Mouse (Mus musculus) midbrain, embryonic 11.5 days (tissue): ENCODE results near the gene Tbx19. TPM values are rescaled to one million over a fixed set of nuclear protein-coding genes. Genes with fewer than 3 reads are reported as not detected.

Source experiments
- ATAC-seq: fragments of 200-750 bp; cut with Nextera tagmentation; 2 replicates; pipeline ENCODE4 v1.8.0; 2017; ENCODE audit warnings: moderate TSS enrichment, moderate library complexity; ENCODE audit not compliant: low FRiP score
- DNase-seq: peaks from one replicate; pipeline ENCODE4 v3.0.0; 2015; ENCODE audit warnings: low spot score; ENCODE audit errors: missing footprints
- H3K27ac ChIP-seq: fragments of 300-500 bp; sonication (generic); 2 replicates; pipeline ENCODE4 v1.5.1; 2014; ENCODE audit warnings: low read depth, low read length
- H3K27me3 ChIP-seq: fragments of 300-500 bp; sonication (generic); 2 replicates; pipeline ENCODE4 v1.6.1; 2014; ENCODE audit warnings: mild to moderate bottlenecking, low read length, moderate library complexity, mixed read lengths; ENCODE audit not compliant: control insufficient read depth, insufficient read depth
- H3K36me3 ChIP-seq: fragments of 300-500 bp; sonication (generic); 2 replicates; pipeline ENCODE4 v1.6.1; 2014; ENCODE audit warnings: mild to moderate bottlenecking, low read length, moderate library complexity, mixed read lengths; ENCODE audit not compliant: control insufficient read depth, insufficient read depth
- H3K4me1 ChIP-seq: fragments of 300-500 bp; sonication (generic); 2 replicates; pipeline ENCODE4 v1.6.1; 2014; ENCODE audit warnings: low read length; ENCODE audit not compliant: control insufficient read depth, insufficient read depth
- H3K4me2 ChIP-seq: fragments of 300-500 bp; sonication (generic); 2 replicates; pipeline ENCODE4 v1.6.1; 2014; ENCODE audit warnings: mild to moderate bottlenecking, moderate library complexity
- H3K4me3 ChIP-seq: fragments of 300-500 bp; sonication (generic); 2 replicates; pipeline ENCODE4 v1.5.1; 2014; ENCODE audit warnings: low read depth, low read length
- H3K9ac ChIP-seq: fragments of 300-500 bp; sonication (generic); 2 replicates; pipeline ENCODE4 v1.6.1; 2014; ENCODE audit warnings: low read length
- H3K9me3 ChIP-seq: fragments of 300-500 bp; sonication (generic); 2 replicates; pipeline ENCODE4 v1.6.1; 2016; ENCODE audit warnings: low read length; ENCODE audit not compliant: control insufficient read depth
- WGBS: fragments of 180-500 bp; shearing (Covaris S2); extraction: QIAGEN DNeasy Blood & Tissue Kit; methylation state at CpG from one replicate; pipeline ENCODE4 v1.1.7; 2014; 5-methylcytosine and 5-hydroxymethylcytosine counted together
- polyA plus RNA-seq: library from polyadenylated mRNA; unstranded; fragments of >200 nt; fragmentation: Nextera tagmentation; extraction: Ambion mirVana; gene quantifications from 2 replicates; pipeline ENCODE4 v1.2.1, GENCODE M21; 2014

Gene Tbx19
- polyA plus RNA-seq, 1 experiment from 2014 or later = not detected

DNA sequence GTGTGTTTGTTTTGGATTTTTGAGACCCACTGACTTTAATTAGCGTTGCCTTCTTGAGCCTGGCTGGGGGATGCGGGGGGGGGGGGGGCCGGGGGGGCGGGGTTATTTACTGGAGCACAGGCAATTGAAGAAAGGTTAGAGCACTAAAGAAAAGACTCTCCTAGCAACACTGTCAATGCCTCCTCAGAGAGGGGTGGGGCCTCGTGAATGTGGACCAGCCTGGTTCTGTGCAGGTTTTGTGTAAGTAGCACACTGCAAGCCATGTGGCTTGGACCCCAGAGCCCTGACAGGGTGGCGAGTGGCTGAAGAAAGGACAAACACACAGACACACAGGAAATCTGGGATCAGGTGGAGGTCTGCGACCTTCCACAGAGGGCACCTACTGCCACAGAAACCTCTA lies 65.7 kb downstream of the Tbx19 start:
- Histone ChIP-seq H3K27me3 (no peaks in the 10 kb centered on the region), H3K4me3 (no peak overlapping the region), H3K4me2 (no peak overlapping the region), H3K4me1 (peaks cover 11% of the 10 kb centered on the region), H3K36me3 (no peaks in the 10 kb centered on the region), H3K9me3 (no peaks in the 10 kb centered on the region), H3K9ac (no peak overlapping the region), H3K27ac (no peak overlapping the region)
- DNase-seq = no peak
- WGBS = 21% methylated on average over 7 of the region's 7 CpGs
- ATAC-seq = peak; percentile 70; the same call in 1 of the 2 replicates

DNA sequence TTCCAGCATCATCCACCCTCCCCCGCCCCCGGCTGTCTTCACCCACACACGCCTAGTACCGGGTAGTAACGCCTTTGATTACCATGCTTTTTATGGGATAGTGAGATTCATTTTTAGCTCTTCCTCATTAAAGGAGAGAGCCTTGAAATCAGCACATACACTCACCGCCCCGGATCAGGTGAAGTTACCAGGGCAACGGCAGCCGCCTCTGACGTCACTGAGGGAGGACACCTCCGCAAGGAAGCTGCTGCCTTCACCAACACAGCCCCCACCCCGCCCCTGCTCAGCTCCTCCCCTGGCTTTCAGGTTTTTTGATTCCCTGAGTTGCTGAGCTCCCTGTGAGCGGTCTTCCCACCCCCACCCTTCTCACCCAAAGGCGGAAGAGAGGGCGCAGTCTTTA lies 68.9 kb downstream of the Tbx19 start:
- Histone ChIP-seq H3K9ac (no peak overlapping the region), H3K27ac (no peak overlapping the region)
- ATAC-seq = peak; percentile 72

DNA sequence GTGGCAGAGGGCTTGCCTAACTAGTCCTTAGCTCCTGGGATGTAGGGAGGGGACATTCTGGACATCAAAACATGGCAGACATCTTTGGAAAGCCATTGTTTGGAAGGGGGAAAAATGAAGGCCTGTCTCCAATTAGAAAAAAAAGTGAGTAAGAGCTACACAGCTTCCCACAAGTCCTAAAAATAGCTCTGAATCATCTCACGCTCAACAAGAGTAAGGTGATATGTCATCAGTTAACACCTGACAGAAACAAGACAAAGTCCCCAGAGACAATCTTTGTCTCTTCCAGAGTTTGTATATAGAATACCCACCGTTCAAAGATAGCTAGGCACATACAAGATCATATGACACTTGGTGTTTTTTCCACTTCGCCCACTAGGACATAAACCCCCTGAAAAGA lies 71.0 kb downstream of the Tbx19 start:
- Histone ChIP-seq H3K4me3 (no peak overlapping the region), H3K27me3 (no peaks in the 10 kb centered on the region), H3K4me1 (0 out of 2 replicates have a peak, but pooled peaks cover 4% of the 10 kb centered on the region), H3K9ac (no peak overlapping the region), H3K27ac (no peak overlapping the region), H3K9me3 (no peaks in the 10 kb centered on the region), H3K4me2 (no peak overlapping the region), H3K36me3 (no peaks in the 10 kb centered on the region)
- no peak for ATAC-seq
- DNase-seq = no peak
- 94% methylated on average over 3 of the region's 3 CpGs for WGBS

More for the DNA sequence above, 68.9 kb downstream of the Tbx19 start:
- H3K36me3 ChIP-seq = no peaks in the 10 kb centered on the region
- H3K9me3 ChIP-seq = no peaks in the 10 kb centered on the region
- H3K4me1 ChIP-seq = peaks cover 11% of the 10 kb centered on the region
- DNase-seq = no peak
- no peaks in the 10 kb centered on the region for H3K27me3 ChIP-seq
- peak overlapping the region; percentile 31 for H3K4me2 ChIP-seq
- peak overlapping the region; percentile 7; the same call in 1 of the 2 replicates for H3K4me3 ChIP-seq
- WGBS = 11% methylated on average over 15 of the region's 15 CpGs

Other genes with a start within 250 kb of the Tbx19 start
- gene Xcl1, start 225.2 kb downstream of the Tbx19 start, polyA plus RNA-seq = not detected in 2 replicates
- gene Sft2d2, start 33.7 kb upstream of the Tbx19 start, polyA plus RNA-seq = 8.7 and 9.1 TPM in 2 replicates
- gene Tiprl, start 76.2 kb upstream of the Tbx19 start, polyA plus RNA-seq = 103 and 113 TPM in 2 replicates
- gene Gpr161, start 135.0 kb upstream of the Tbx19 start, polyA plus RNA-seq = 2.5 TPM in 2 replicates